Mouse (Mus musculus): ENCODE data around the gene AC170998.1. TPM values are rescaled to one million over a fixed set of nuclear protein-coding genes. Genes with fewer than 3 reads are reported as not detected.

The AC170998.1 gene
- polyA plus RNA-seq, 1 experiment from 2014 or later: 1.5 TPM

Other genes starting within 250 kb of the AC170998.1 start
- 18.9 and 21.5 TPM in 2 replicates for gene Fkbp5, start 208.6 kb upstream of the AC170998.1 start, polyA plus RNA-seq (2015; fragmentation: Nextera tagmentation; extraction: Ambion mirVana)
- not detected in 2 replicates for gene Armc12, start 195.3 kb upstream of the AC170998.1 start, polyA plus RNA-seq (2015; fragmentation: Nextera tagmentation; extraction: Ambion mirVana)
- not detected in 2 replicates for gene Clpsl2, start 176.7 kb upstream of the AC170998.1 start, polyA plus RNA-seq (2015; fragmentation: Nextera tagmentation; extraction: Ambion mirVana)
- 8.5 and 51.3 TPM in 2 replicates for gene Clps, start 165.3 kb upstream of the AC170998.1 start, polyA plus RNA-seq (2015; fragmentation: Nextera tagmentation; extraction: Ambion mirVana)
- 0.06 and 0.22 TPM in 2 replicates for gene Lhfpl5, start 150.4 kb upstream of the AC170998.1 start, polyA plus RNA-seq (2015; fragmentation: Nextera tagmentation; extraction: Ambion mirVana)
- 21.8 and 24.4 TPM in 2 replicates for gene Srpk1, start 103.4 kb upstream of the AC170998.1 start, polyA plus RNA-seq (2015; fragmentation: Nextera tagmentation; extraction: Ambion mirVana)
- gene Slc26a8, start 35.9 kb upstream of the AC170998.1 start, polyA plus RNA-seq (2015; fragmentation: Nextera tagmentation; extraction: Ambion mirVana): 0.07 and 0.29 TPM in 2 replicates
- gene Mapk14, start 34.8 kb upstream of the AC170998.1 start, polyA plus RNA-seq (2015; fragmentation: Nextera tagmentation; extraction: Ambion mirVana): 22.1 and 25.9 TPM in 2 replicates
- gene Mapk13, start 43.2 kb downstream of the AC170998.1 start, polyA plus RNA-seq (2015; fragmentation: Nextera tagmentation; extraction: Ambion mirVana): 7.9 and 10.5 TPM in 2 replicates
- 66.7 and 67.1 TPM in 2 replicates for gene Brpf3, start 75.0 kb downstream of the AC170998.1 start, polyA plus RNA-seq (2015; fragmentation: Nextera tagmentation; extraction: Ambion mirVana)
- 0.08 and 0.12 TPM in 2 replicates for gene Pnpla1, start 132.3 kb downstream of the AC170998.1 start, polyA plus RNA-seq (2015; fragmentation: Nextera tagmentation; extraction: Ambion mirVana)
- gene 4930539E08Rik, start 189.2 kb downstream of the AC170998.1 start, polyA plus RNA-seq (2015; fragmentation: Nextera tagmentation; extraction: Ambion mirVana): 0.06 TPM in 1 of 2 replicates, not detected in the other
- gene Pxt1, start 217.8 kb downstream of the AC170998.1 start, polyA plus RNA-seq (2015; fragmentation: Nextera tagmentation; extraction: Ambion mirVana): 0.35 and 0.37 TPM in 2 replicates
- gene Kctd20, start 225.9 kb downstream of the AC170998.1 start, polyA plus RNA-seq (2015; fragmentation: Nextera tagmentation; extraction: Ambion mirVana): 80.0 and 82.0 TPM in 2 replicates